Mouse (Mus musculus): ENCODE results near the gene Rgs11. TPM values are rescaled to one million over a fixed set of nuclear protein-coding genes. Genes with fewer than 3 reads are reported as not detected.

Rgs11 gene
- polyA plus RNA-seq, 1 experiment from 2014 or later = 24.4 TPM

DNA sequence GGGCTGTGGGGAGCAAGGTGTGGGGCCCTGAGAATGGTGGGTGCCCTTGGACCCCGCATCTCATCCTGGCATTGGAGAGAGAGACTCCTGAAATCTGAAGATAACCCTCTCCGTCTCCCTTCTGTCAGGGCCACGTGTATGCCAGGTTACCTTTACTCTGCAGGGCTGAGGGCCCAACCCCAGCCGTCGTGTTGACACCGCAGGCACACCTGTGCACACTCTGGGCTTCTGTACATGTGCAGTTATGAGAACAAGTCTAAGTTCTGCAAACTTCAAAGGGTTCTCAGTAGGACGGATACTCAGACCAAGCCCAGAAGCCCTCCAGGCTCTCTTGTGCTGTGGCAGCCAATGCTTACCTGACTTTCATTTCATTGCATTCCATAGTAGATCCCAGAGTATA, 9.5 kb downstream of the Rgs11 start:
- Histone ChIP-seq H3K4me3 (ENCODE audit: low read depth, low read length) (no peak overlapping the region), H3K27ac (replicated peaks) (peak overlapping the region; percentile 71), H3K9me3 (ENCODE audit: control insufficient read depth, low read length) (no peaks in the 10 kb centered on the region), H3K27me3 (ENCODE audit: control insufficient read depth, insufficient read depth, low read length) (no peaks in the 10 kb centered on the region), H3K9ac (ENCODE audit: low read length) (no peak overlapping the region), H3K4me2 (replicated peaks; ENCODE audit: low read depth) (no peak overlapping the region), H3K36me3 (ENCODE audit: control insufficient read depth, insufficient read depth, low read length) (no peaks in the 10 kb centered on the region), H3K4me1 (replicated peaks; ENCODE audit: control insufficient read depth, insufficient read depth) (no peaks in the 10 kb centered on the region)
- TF ChIP-seq EP300 (optimal IDR thresholded peaks at IDR 0.05) (no peak), CTCF (IDR thresholded peaks at IDR 0.05; ENCODE audit: low read depth) (no peak)
- DNase-seq (ENCODE audit: low spot score) (peak; percentile 80), ATAC-seq (ENCODE audit: low FRiP score, low TSS enrichment) (peak; percentile 83)
- WGBS = 60% methylated on average over 7 of the region's 7 CpGs

- no peaks in the 10 kb centered on the region for H3K9me3 ChIP-seq (ENCODE audit: control insufficient read depth, low read length)
- no peak overlapping the region for H3K9ac ChIP-seq (ENCODE audit: low read length)
- peak overlapping the region; percentile 71 for H3K27ac ChIP-seq (replicated peaks)
- H3K27me3 ChIP-seq (ENCODE audit: control insufficient read depth, insufficient read depth, low read length) = no peaks in the 10 kb centered on the region
- no peaks in the 10 kb centered on the region for H3K4me1 ChIP-seq (replicated peaks; ENCODE audit: control insufficient read depth, insufficient read depth)
- ATAC-seq (ENCODE audit: low FRiP score, low TSS enrichment) (peak; percentile 75), DNase-seq (ENCODE audit: low spot score) (peak; percentile 66)
- 76% methylated on average over 11 of the region's 11 CpGs for WGBS
- no peak overlapping the region for H3K4me3 ChIP-seq (ENCODE audit: low read depth, low read length)
- no peak overlapping the region for H3K4me2 ChIP-seq (replicated peaks; ENCODE audit: low read depth)
- 0 out of 2 replicates have a peak, but pooled peaks cover 3% of the 10 kb centered on the region for H3K36me3 ChIP-seq (ENCODE audit: control insufficient read depth, insufficient read depth, low read length)
- TF ChIP-seq CTCF (IDR thresholded peaks at IDR 0.05; ENCODE audit: low read depth) (no peak), EP300 (optimal IDR thresholded peaks at IDR 0.05) (no peak)
Observed at GRCm38 (mm10) chr17:26212681-26213080, 9.9 kb downstream of the Rgs11 start.

DNA sequence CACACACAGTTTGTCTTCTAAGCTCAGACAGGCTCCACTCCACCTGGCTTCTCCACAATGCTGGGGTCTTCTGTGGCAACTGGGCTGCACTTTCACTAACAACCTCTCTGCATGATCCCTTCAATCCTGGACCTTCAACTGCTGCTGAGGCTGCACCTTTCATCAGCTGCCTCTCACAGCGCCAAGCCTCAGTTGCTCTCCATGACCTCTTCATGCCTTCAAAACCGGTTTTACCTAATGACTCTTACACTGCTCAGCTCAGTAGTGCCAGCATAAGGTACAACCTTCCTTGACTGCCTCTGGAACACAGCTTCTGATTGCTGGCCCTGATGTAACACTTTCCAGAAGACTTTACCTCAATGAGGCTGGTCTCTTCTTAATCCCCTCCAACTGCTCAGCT, 18.8 kb downstream of the Rgs11 start:
- peak; percentile 62 for ATAC-seq (ENCODE audit: low FRiP score, low TSS enrichment)
- Histone ChIP-seq H3K9ac (ENCODE audit: low read length) (no peak overlapping the region), H3K36me3 (ENCODE audit: control insufficient read depth, insufficient read depth, low read length) (peaks cover 10% of the 10 kb centered on the region; the same call in 1 of the 2 replicates), H3K9me3 (ENCODE audit: control insufficient read depth, low read length) (no peaks in the 10 kb centered on the region), H3K4me3 (ENCODE audit: low read depth, low read length) (no peak overlapping the region), H3K27me3 (ENCODE audit: control insufficient read depth, insufficient read depth, low read length) (no peaks in the 10 kb centered on the region), H3K4me2 (replicated peaks; ENCODE audit: low read depth) (no peak overlapping the region), H3K27ac (replicated peaks) (peak overlapping the region; percentile 75), H3K4me1 (replicated peaks; ENCODE audit: control insufficient read depth, insufficient read depth) (no peaks in the 10 kb centered on the region)
- peak; percentile 56 for DNase-seq (ENCODE audit: low spot score)
- whole genome bisulfite sequencing = 56% methylated on average over 2 of the region's 2 CpGs
- TF ChIP-seq CTCF (IDR thresholded peaks at IDR 0.05; ENCODE audit: low read depth) (no peak), EP300 (optimal IDR thresholded peaks at IDR 0.05) (no peak)

DNA sequence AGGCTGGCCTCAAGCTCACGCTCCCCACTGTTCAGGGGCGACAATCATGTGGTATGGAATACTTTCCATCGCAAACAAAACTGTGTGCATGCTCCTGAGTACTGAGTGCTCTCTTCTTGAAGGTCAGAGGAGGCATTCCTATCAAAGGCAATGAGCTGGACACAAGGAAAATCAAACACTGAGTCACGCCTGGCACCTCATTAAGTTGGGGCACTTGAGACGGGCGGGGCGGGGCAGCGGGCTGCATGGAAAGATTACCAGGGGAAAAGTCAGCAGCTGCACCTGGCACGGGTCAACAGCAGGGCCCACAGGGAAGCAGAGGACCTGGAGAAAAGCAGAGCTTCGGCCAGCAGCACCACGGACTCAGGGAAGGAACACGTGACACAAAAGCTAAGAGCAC, 22.4 kb downstream of the Rgs11 start:
- Histone ChIP-seq H3K27me3 (ENCODE audit: control insufficient read depth, insufficient read depth, low read length) (no peaks in the 10 kb centered on the region), H3K36me3 (ENCODE audit: control insufficient read depth, insufficient read depth, low read length) (peaks cover 3% of the 10 kb centered on the region; the same call in 1 of the 2 replicates), H3K9me3 (ENCODE audit: control insufficient read depth, low read length) (no peaks in the 10 kb centered on the region), H3K27ac (replicated peaks) (peak overlapping the region; percentile 87), H3K9ac (ENCODE audit: low read length) (no peak overlapping the region), H3K4me2 (replicated peaks; ENCODE audit: low read depth) (no peak overlapping the region), H3K4me3 (ENCODE audit: low read depth, low read length) (no peak overlapping the region), H3K4me1 (replicated peaks; ENCODE audit: control insufficient read depth, insufficient read depth) (no peaks in the 10 kb centered on the region)
- TF ChIP-seq EP300 (optimal IDR thresholded peaks at IDR 0.05) = no peak
- TF ChIP-seq CTCF (IDR thresholded peaks at IDR 0.05; ENCODE audit: low read depth) = no peak
- ATAC-seq (ENCODE audit: low FRiP score, low TSS enrichment) (peak; percentile 93), DNase-seq (ENCODE audit: low spot score) (peak; percentile 93)
- 55% methylated on average over 12 of the region's 12 CpGs for WGBS

DNA sequence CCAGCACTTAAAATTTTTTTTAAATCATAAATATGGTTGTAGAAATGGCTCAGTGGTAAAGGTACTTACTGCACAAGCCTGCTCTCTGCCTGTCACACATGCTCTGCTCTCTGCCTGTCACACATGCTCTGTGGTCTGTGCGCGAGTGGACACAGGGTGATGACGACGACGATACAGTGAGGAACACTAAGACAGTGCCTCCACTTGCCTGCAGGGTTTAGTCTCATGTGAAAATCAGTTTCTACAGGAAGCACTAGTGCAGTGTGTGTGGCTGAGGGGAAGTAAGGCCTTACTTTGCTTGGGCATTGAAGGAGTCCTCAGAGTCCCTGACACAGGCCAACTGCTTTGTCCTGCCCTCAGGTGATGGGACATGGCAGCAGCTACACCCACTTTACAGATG, 27.0 kb downstream of the Rgs11 start:
- H3K27ac ChIP-seq (replicated peaks) = no peak overlapping the region
- no peak overlapping the region for H3K9ac ChIP-seq (ENCODE audit: low read length)
- no peak for ATAC-seq (ENCODE audit: low FRiP score, low TSS enrichment)
- no peak for DNase-seq (ENCODE audit: low spot score)
- no peaks in the 10 kb centered on the region for H3K4me1 ChIP-seq (replicated peaks; ENCODE audit: control insufficient read depth, insufficient read depth)
- no peaks in the 10 kb centered on the region for H3K36me3 ChIP-seq (ENCODE audit: control insufficient read depth, insufficient read depth, low read length)
- no peak for TF ChIP-seq CTCF (IDR thresholded peaks at IDR 0.05; ENCODE audit: low read depth)
- TF ChIP-seq EP300 (optimal IDR thresholded peaks at IDR 0.05) = no peak
- no peak overlapping the region for H3K4me3 ChIP-seq (ENCODE audit: low read depth, low read length)
- no peaks in the 10 kb centered on the region for H3K27me3 ChIP-seq (ENCODE audit: control insufficient read depth, insufficient read depth, low read length)
- H3K4me2 ChIP-seq (replicated peaks; ENCODE audit: low read depth) = no peak overlapping the region
- WGBS = 90% methylated on average over 5 of the region's 5 CpGs
- H3K9me3 ChIP-seq (ENCODE audit: control insufficient read depth, low read length) = no peaks in the 10 kb centered on the region

DNA sequence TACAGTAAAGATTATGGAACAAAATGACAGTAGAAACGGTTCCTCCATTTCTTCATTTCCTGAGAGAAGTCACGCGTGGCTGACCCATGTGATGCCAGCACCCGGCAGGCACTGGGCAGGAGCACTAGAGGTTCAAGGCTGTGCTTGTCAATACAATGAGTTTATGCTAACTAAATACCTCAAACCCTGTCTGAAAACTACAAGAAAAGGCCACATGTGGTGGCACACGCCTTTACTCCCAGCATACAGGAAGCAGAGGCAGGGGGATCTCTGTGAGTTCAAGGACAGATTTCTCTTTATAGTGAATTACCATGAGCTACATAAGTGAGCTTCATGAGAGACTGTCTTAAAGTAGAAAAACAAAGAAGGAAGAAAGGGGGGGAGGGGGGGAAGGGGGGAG, 28.4 kb downstream of the Rgs11 start:
- no peak for ATAC-seq (ENCODE audit: low FRiP score, low TSS enrichment)
- Histone ChIP-seq H3K4me3 (ENCODE audit: low read depth, low read length) (no peak overlapping the region), H3K36me3 (ENCODE audit: control insufficient read depth, insufficient read depth, low read length) (no peaks in the 10 kb centered on the region), H3K9me3 (ENCODE audit: control insufficient read depth, low read length) (no peaks in the 10 kb centered on the region), H3K9ac (ENCODE audit: low read length) (no peak overlapping the region), H3K4me2 (replicated peaks; ENCODE audit: low read depth) (no peak overlapping the region), H3K27ac (replicated peaks) (no peak overlapping the region), H3K4me1 (replicated peaks; ENCODE audit: control insufficient read depth, insufficient read depth) (0 out of 2 replicates have a peak, but pooled peaks cover 2% of the 10 kb centered on the region), H3K27me3 (ENCODE audit: control insufficient read depth, insufficient read depth, low read length) (no peaks in the 10 kb centered on the region)
- 91% methylated on average over 5 of the region's 5 CpGs for WGBS
- no peak for DNase-seq (ENCODE audit: low spot score)
- TF ChIP-seq CTCF (IDR thresholded peaks at IDR 0.05; ENCODE audit: low read depth) (no peak), EP300 (optimal IDR thresholded peaks at IDR 0.05) (no peak)
